ENCODE assay signal across 8 mouse cellular contexts in genomic region chr12:100201838-100202237, GRCm38 (mm10). TPM values are rescaled to one million over a fixed set of nuclear protein-coding genes. Genes with fewer than 3 reads are reported as not detected.
DNase-seq lines count a peak whose midpoint lies in the region; ATAC-seq and TF ChIP-seq lines count a peak whose summit lies in the region.

No protein-coding gene starts in this region.

- peak overlapping the region; percentile 10 for H3K4me3 ChIP-seq in bone marrow, adult 2 months (replicated peaks; ENCODE audit: control insufficient read depth, low read depth, low read length)
- peak overlapping the region; percentile 96 for H3K4me3 ChIP-seq in embryonic facial prominence, embryonic 14.5 days (ENCODE audit: low read depth, low read length)
- H3K4me3 ChIP-seq in limb, embryonic 14.5 days (replicated peaks; ENCODE audit: low read length) = peak overlapping the region; percentile 96
- H3K4me3 ChIP-seq in midbrain, embryonic 16.5 days (ENCODE audit: low read depth, low read length) = peak overlapping the region; percentile 99
- H3K4me3 ChIP-seq in spleen, adult 2 months (ENCODE audit: extremely low read depth, insufficient read depth, insufficient read length) = peak overlapping the region; percentile 52; the same call in 1 of the 2 replicates

- 0 out of 2 replicates have a peak overlapping the region, but pooled peaks have one; percentile 23 for H3K9ac ChIP-seq in embryonic facial prominence, embryonic 14.5 days (ENCODE audit: low read depth, low read length)
- no peak overlapping the region for H3K9ac ChIP-seq in limb, embryonic 14.5 days (ENCODE audit: low read depth, low read length, severe bottlenecking)
- H3K9ac ChIP-seq in midbrain, embryonic 16.5 days (ENCODE audit: low read depth, low read length) = peak overlapping the region; percentile 99

- H3K27me3 ChIP-seq in embryonic facial prominence, embryonic 14.5 days (replicated peaks; ENCODE audit: control insufficient read depth, insufficient read depth, low read length) = no peaks in the 10 kb centered on the region
- H3K27me3 ChIP-seq in limb, embryonic 14.5 days (ENCODE audit: control insufficient read depth, insufficient read depth, low read length) = no peaks in the 10 kb centered on the region
- H3K27me3 ChIP-seq in midbrain, embryonic 16.5 days (ENCODE audit: control insufficient read depth, insufficient read depth, low read depth, low read length) = no peaks in the 10 kb centered on the region
- no peaks in the 10 kb centered on the region for H3K27me3 ChIP-seq in spleen, adult 2 months (ENCODE audit: control insufficient read depth, insufficient read depth, low read length)

- peaks cover 47% of the 10 kb centered on the region for H3K36me3 ChIP-seq in embryonic facial prominence, embryonic 14.5 days (ENCODE audit: control insufficient read depth, insufficient read depth, low read length)
- H3K36me3 ChIP-seq in limb, embryonic 14.5 days (ENCODE audit: control insufficient read depth, insufficient read depth, low read length) = peaks cover 46% of the 10 kb centered on the region
- peaks cover 29% of the 10 kb centered on the region for H3K36me3 ChIP-seq in midbrain, embryonic 16.5 days (ENCODE audit: control insufficient read depth, insufficient read depth, low read length)
- peaks cover 28% of the 10 kb centered on the region for H3K36me3 ChIP-seq in spleen, adult 2 months (ENCODE audit: control insufficient read depth, insufficient read depth, low read length)

- H3K9me3 ChIP-seq in embryonic facial prominence, embryonic 14.5 days (ENCODE audit: control insufficient read depth, low read length) = no peaks in the 10 kb centered on the region
- no peaks in the 10 kb centered on the region for H3K9me3 ChIP-seq in limb, embryonic 14.5 days (ENCODE audit: control insufficient read depth, low read length)
- no peaks in the 10 kb centered on the region for H3K9me3 ChIP-seq in midbrain, embryonic 16.5 days (replicated peaks; ENCODE audit: control insufficient read depth, low read length, poor library complexity, severe bottlenecking)

- peak; percentile 100 for TF ChIP-seq CTCF in bone marrow, adult 2 months (IDR thresholded peaks at IDR 0.05; ENCODE audit: control insufficient read depth, insufficient read depth, low read length)
- peak; percentile 98; the same call in 1 of the 2 replicates for TF ChIP-seq CTCF in spleen, adult 2 months (IDR thresholded peaks at IDR 0.05; ENCODE audit: extremely low read depth, insufficient read depth, insufficient read length, insufficient replicate concordance)

- peak overlapping the region; percentile 83 for H3K4me2 ChIP-seq in embryonic facial prominence, embryonic 14.5 days (ENCODE audit: low read depth, low read length)
- H3K4me2 ChIP-seq in limb, embryonic 14.5 days (replicated peaks; ENCODE audit: low read depth, low read length, severe bottlenecking) = peak overlapping the region; percentile 89
- H3K4me2 ChIP-seq in midbrain, embryonic 16.5 days (ENCODE audit: low read length) = peak overlapping the region; percentile 80

- H3K27ac ChIP-seq in bone marrow, adult 2 months (ENCODE audit: control insufficient read depth, insufficient read depth, low read depth, low read length, poor library complexity) = no peak overlapping the region
- H3K27ac ChIP-seq in embryonic facial prominence, embryonic 14.5 days (replicated peaks; ENCODE audit: low read depth, low read length) = no peak overlapping the region
- no peak overlapping the region for H3K27ac ChIP-seq in limb, embryonic 14.5 days (replicated peaks; ENCODE audit: low read depth, low read length)
- H3K27ac ChIP-seq in midbrain, embryonic 16.5 days (ENCODE audit: low read length) = no peak overlapping the region
- no peak overlapping the region for H3K27ac ChIP-seq in spleen, adult 2 months (ENCODE audit: insufficient read depth, low read length)

- ATAC-seq in embryonic facial prominence, embryonic 14.5 days (ENCODE audit: low read depth) = peak; percentile 42
- peak; percentile 28; the same call in 1 of the 2 replicates for ATAC-seq in limb, embryonic 14.5 days (ENCODE audit: low FRiP score, low read depth)
- peak; percentile 52 for ATAC-seq in midbrain, embryonic 16.5 days

- DNase-seq in A20 (ENCODE audit: low read depth, low spot score) = peak; percentile 96
- DNase-seq in embryonic facial prominence, embryonic 14.5 days (ENCODE audit: low spot score) = peak; percentile 97
- peak; percentile 96 for DNase-seq in heart, adult 8-10 months (ENCODE audit: low spot score)
- DNase-seq in kidney, adult 8-10 months = peak; percentile 91 to 96
- peak; percentile 98 for DNase-seq in limb, embryonic 14.5 days (ENCODE audit: low spot score)
- DNase-seq in spleen, adult 2 months (ENCODE audit: low read depth in 1 of 2, low spot score in 2 of 2) = peak; percentile 87 to 91

- no peaks in the 10 kb centered on the region; the same call in 1 of the 2 replicates for H3K4me1 ChIP-seq in bone marrow, adult 2 months (ENCODE audit: control insufficient read depth, insufficient read depth, low read length)
- H3K4me1 ChIP-seq in embryonic facial prominence, embryonic 14.5 days (ENCODE audit: control insufficient read depth, insufficient read depth, low read length) = peaks cover 8% of the 10 kb centered on the region
- H3K4me1 ChIP-seq in limb, embryonic 14.5 days (ENCODE audit: control insufficient read depth, insufficient read depth, low read length) = peaks cover 19% of the 10 kb centered on the region; the same call in 1 of the 2 replicates
- peaks cover 24% of the 10 kb centered on the region for H3K4me1 ChIP-seq in midbrain, embryonic 16.5 days (ENCODE audit: control insufficient read depth, insufficient read depth, low read length)
- peaks cover 3% of the 10 kb centered on the region; the same call in 1 of the 2 replicates for H3K4me1 ChIP-seq in spleen, adult 2 months (ENCODE audit: control insufficient read depth, insufficient read depth, insufficient read length)

- WGBS in bone marrow, adult 2 months = 2% methylated on average over 13 of the region's 13 CpGs
- WGBS in embryonic facial prominence, embryonic 14.5 days = 2% methylated on average over 13 of the region's 13 CpGs
- WGBS in limb, embryonic 14.5 days = 1% methylated on average over 13 of the region's 13 CpGs
- 1% methylated on average over 13 of the region's 13 CpGs for WGBS in midbrain, embryonic 16.5 days
- whole genome bisulfite sequencing in spleen, adult 2 months = 1% methylated on average over 13 of the region's 13 CpGs

- TF ChIP-seq POLR2A in bone marrow, adult 2 months (IDR thresholded peaks at IDR 0.05; ENCODE audit: borderline replicate concordance, control insufficient read depth, low read depth, low read length) = no peak
- TF ChIP-seq POLR2A in limb, embryonic 14.5 days (IDR thresholded peaks at IDR 0.05; ENCODE audit: borderline replicate concordance, extremely low read depth, insufficient read depth, insufficient read length) = no peak
- no peak for TF ChIP-seq POLR2A in spleen, adult 2 months (IDR thresholded peaks at IDR 0.05; ENCODE audit: low read depth, low read length)

RNA-seq across cellular contexts. Expression of gene Calm1, which starts 2.6 kb away (rescaled TPM):
- polyA plus RNA-seq in bone marrow, adult 2 months (2011; ENCODE audit: insufficient read depth, insufficient read length, low replicate concordance, missing spikeins) = 105 and 143 TPM in 2 replicates
- 1,378 and 1,440 TPM in 2 replicates for polyA plus RNA-seq in embryonic facial prominence, embryonic 14.5 days (2014; fragmentation: Nextera tagmentation; extraction: Ambion mirVana)
- 100 to 1,000 TPM; 183 to 222 (median 211) TPM for total RNA-seq in heart, adult 8-10 months (2022)
- 306 and 318 TPM in 2 replicates for polyA plus RNA-seq in limb, embryonic 14.5 days (2012; rRNA removed)
- 1,221 and 1,299 TPM in 2 replicates for polyA plus RNA-seq in limb, embryonic 14.5 days (2014; fragmentation: Nextera tagmentation; extraction: Ambion mirVana)
- 2,757 and 3,016 TPM in 2 replicates for polyA plus RNA-seq in midbrain, embryonic 16.5 days (2015; fragmentation: Nextera tagmentation; extraction: Ambion mirVana)
- polyA plus RNA-seq in spleen, adult 2 months (2012; rRNA removed) = 173 and 334 TPM in 2 replicates

RNA-seq across cellular contexts. Expression of gene Nrde2, which starts 42.4 kb away (rescaled TPM):
- 10.0 and 19.8 TPM in 2 replicates for polyA plus RNA-seq in bone marrow, adult 2 months (2011; ENCODE audit: insufficient read depth, insufficient read length, low replicate concordance, missing spikeins)
- polyA plus RNA-seq in embryonic facial prominence, embryonic 14.5 days (2014; fragmentation: Nextera tagmentation; extraction: Ambion mirVana) = 10.6 and 11.4 TPM in 2 replicates
- total RNA-seq in heart, adult 8-10 months (2022) = 10 to 100 TPM in 2 of 4 experiments, 1 to 10 TPM in 2; 8.1 to 14.2 (median 10.9) TPM
- polyA plus RNA-seq in limb, embryonic 14.5 days (2012; rRNA removed) = 12.3 and 13.0 TPM in 2 replicates
- 12.4 and 14.0 TPM in 2 replicates for polyA plus RNA-seq in limb, embryonic 14.5 days (2014; fragmentation: Nextera tagmentation; extraction: Ambion mirVana)
- polyA plus RNA-seq in midbrain, embryonic 16.5 days (2015; fragmentation: Nextera tagmentation; extraction: Ambion mirVana) = 11.7 and 12.7 TPM in 2 replicates
- polyA plus RNA-seq in spleen, adult 2 months (2012; rRNA removed) = 7.6 and 8.2 TPM in 2 replicates

Comparison
In these comparisons a context has a peak if more than half of its experiments do, and no peak if none do; other contexts are left out.
1. H3K4me3 ChIP-seq: peak in every context shown above with its lines; median percentile 99 in midbrain, embryonic 16.5 days; 96 in embryonic facial prominence, embryonic 14.5 days; 96 in limb, embryonic 14.5 days; 52 in spleen, adult 2 months; 10 in bone marrow, adult 2 months.